Mouse (Mus musculus): ENCODE results near the gene Ganc.

DNA sequence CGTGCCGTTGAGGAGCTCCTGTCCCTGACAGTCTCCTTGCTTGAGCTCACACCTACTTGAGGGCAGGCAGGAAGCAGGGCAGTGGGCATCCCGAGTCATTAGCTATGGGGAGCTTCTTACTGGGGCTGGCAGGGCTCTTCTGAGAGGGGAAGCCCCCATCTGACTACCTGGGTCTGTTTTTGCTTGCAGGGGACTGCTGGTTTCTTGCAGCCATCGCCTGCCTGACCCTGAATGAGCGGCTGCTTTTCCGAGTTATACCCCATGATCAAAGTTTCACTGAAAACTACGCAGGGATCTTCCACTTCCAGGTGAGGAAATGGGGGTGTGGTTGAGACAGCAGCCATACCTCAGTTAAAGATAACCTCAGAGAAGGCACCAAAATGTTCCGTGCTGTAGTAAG lies 78.2 kb downstream of the Ganc start:
- TF ChIP-seq CHD2 (IDR thresholded peaks at IDR 0.05; ENCODE audit: low read depth, low read length) (no peak), ZC3H11A (IDR thresholded peaks at IDR 0.05; ENCODE audit: borderline replicate concordance, low read depth, low read length) (no peak), HCFC1 (IDR thresholded peaks at IDR 0.05; ENCODE audit: borderline replicate concordance, insufficient read depth, low read length) (no peak)
